Mouse (Mus musculus) intestine, embryonic 14.5 days (tissue): ENCODE data around the gene Sub1. TPM values are rescaled to one million over a fixed set of nuclear protein-coding genes. Genes with fewer than 3 reads are reported as not detected.

Source experiments
- ATAC-seq: fragments of 200-750 bp; cut with Nextera tagmentation; replicated peaks from 2 replicates; pipeline ENCODE4 v1.8.0; 2017; ENCODE audit warnings: low read depth, moderate number of reproducible peaks, moderate TSS enrichment, moderate library complexity; ENCODE audit not compliant: low FRiP score, low TSS enrichment
- DNase-seq: peaks from one replicate; pipeline ENCODE4 v3.0.0-alpha.2; 2018; ENCODE audit warnings: low spot score
- H3K27ac ChIP-seq: fragments of 300-500 bp; sonication (generic); 2 replicates; pipeline ENCODE4 v1.5.1; 2014; ENCODE audit warnings: low read depth, mild to moderate bottlenecking, control low read depth
- H3K27me3 ChIP-seq: fragments of 300-500 bp; sonication (generic); replicated peaks from 2 replicates; pipeline ENCODE4 v1.6.1; 2014; ENCODE audit warnings: low read length, control low read depth; ENCODE audit not compliant: control insufficient read depth, insufficient read depth
- H3K36me3 ChIP-seq: fragments of 300-500 bp; sonication (generic); 2 replicates; pipeline ENCODE4 v1.6.1; 2014; ENCODE audit warnings: low read length, control low read depth; ENCODE audit not compliant: control insufficient read depth, insufficient read depth
- H3K4me1 ChIP-seq: fragments of 300-500 bp; sonication (generic); replicated peaks from 2 replicates; pipeline ENCODE4 v1.6.1; 2014; ENCODE audit warnings: low read length, control low read depth, mixed read lengths; ENCODE audit not compliant: control insufficient read depth, insufficient read depth
- H3K4me2 ChIP-seq: fragments of 300-500 bp; sonication (generic); 2 replicates; pipeline ENCODE4 v1.6.1; 2014; ENCODE audit warnings: low read length
- H3K4me3 ChIP-seq: fragments of 300-500 bp; sonication (generic); 2 replicates; pipeline ENCODE4 v1.5.1; 2014; ENCODE audit warnings: low read depth, low read length, control low read depth, mixed read lengths
- H3K9ac ChIP-seq: fragments of 300-500 bp; sonication (generic); 2 replicates; pipeline ENCODE4 v1.6.1; 2014; ENCODE audit warnings: mild to moderate bottlenecking, low read length
- H3K9me3 ChIP-seq: fragments of 300-500 bp; sonication (generic); 2 replicates; pipeline ENCODE4 v1.6.1; 2016; ENCODE audit warnings: low read length, control low read depth; ENCODE audit not compliant: control insufficient read depth
- WGBS: fragments of 180-500 bp; shearing (Covaris S2); extraction: QIAGEN DNeasy Blood & Tissue Kit; methylation state at CpG from one replicate; pipeline ENCODE4 v1.1.7; 2014; 5-methylcytosine and 5-hydroxymethylcytosine counted together
- polyA plus RNA-seq: library from polyadenylated mRNA; unstranded; fragments of >200 nt; fragmentation: Nextera tagmentation; extraction: Ambion mirVana; gene quantifications from 2 replicates; pipeline ENCODE4 v1.2.1, GENCODE M21; 2014

The Sub1 gene
- polyA plus RNA-seq, 1 experiment from 2014 or later, result 716 TPM

DNA sequence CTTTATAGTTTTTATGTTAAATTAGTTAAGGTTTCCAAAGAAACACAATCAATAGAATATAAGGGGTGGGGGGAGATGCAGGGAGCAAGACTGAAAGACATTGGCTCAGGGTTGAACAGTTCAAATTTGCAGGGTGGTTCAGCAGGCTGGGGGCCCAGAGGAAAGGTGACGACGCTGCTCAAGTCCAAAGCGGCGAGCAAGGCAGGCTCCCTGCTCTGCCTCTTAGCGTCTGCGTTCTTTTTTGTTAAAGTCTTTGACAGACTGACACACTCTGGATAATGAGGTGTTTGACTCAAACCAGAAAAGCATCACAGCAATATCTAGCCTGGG is 21.6 kb upstream of the Sub1 start:
- Histone ChIP-seq H3K27me3 (no peaks in the 10 kb centered on the region), H3K4me2 (no peak overlapping the region), H3K36me3 (no peaks in the 10 kb centered on the region), H3K9ac (no peak overlapping the region), H3K9me3 (no peaks in the 10 kb centered on the region), H3K4me1 (no peaks in the 10 kb centered on the region), H3K27ac (no peak overlapping the region), H3K4me3 (no peak overlapping the region)
- WGBS, result 68% methylated on average over 6 of the region's 6 CpGs
- ATAC-seq, result no peak
- no peak for DNase-seq

DNA sequence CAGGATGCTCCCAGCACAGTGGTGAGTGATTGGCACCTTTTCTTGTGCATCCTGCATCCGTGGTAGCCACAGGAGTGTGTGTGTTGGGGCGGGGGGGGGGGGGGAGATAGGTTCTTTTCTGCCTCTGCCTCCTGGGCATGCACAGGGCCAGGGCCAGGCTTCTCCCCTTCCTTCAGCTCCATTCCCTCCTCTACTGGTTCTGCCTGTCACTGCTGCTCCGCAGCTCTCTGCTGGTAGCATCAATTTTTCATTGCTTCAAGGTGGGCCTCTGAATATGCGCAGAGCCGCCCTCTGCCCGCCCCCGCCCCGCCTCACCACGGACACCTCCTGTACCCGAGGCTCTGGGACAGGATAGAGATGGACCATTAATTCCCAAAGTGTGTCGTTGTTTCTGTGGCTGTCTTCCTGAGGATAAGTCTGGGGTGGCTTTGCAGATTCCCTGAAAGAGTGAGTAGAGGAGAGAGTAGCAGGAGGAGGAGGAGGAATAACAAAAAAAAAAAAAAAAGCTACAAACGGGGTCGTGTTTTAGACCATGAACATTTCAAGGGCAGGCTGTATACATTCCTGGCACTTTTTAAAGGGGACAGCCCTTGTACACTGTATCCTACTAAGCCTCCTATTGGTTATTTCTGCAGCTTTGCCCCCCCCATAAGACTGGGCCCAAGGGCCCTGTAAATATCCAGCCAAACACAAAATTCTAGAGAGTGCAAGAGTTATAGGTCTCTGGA is 21.1 kb upstream of the Sub1 start:
- no peak overlapping the region for H3K27ac ChIP-seq
- H3K9ac ChIP-seq, result no peak overlapping the region
- 27% methylated on average over 13 of the region's 13 CpGs for WGBS
- no peaks in the 10 kb centered on the region for H3K4me1 ChIP-seq
- DNase-seq, result no peak
- no peaks in the 10 kb centered on the region for H3K36me3 ChIP-seq
- H3K9me3 ChIP-seq, result no peaks in the 10 kb centered on the region
- no peaks in the 10 kb centered on the region for H3K27me3 ChIP-seq
- no peak for ATAC-seq
- no peak overlapping the region for H3K4me3 ChIP-seq
- no peak overlapping the region; the same call in 1 of the 2 replicates for H3K4me2 ChIP-seq

DNA sequence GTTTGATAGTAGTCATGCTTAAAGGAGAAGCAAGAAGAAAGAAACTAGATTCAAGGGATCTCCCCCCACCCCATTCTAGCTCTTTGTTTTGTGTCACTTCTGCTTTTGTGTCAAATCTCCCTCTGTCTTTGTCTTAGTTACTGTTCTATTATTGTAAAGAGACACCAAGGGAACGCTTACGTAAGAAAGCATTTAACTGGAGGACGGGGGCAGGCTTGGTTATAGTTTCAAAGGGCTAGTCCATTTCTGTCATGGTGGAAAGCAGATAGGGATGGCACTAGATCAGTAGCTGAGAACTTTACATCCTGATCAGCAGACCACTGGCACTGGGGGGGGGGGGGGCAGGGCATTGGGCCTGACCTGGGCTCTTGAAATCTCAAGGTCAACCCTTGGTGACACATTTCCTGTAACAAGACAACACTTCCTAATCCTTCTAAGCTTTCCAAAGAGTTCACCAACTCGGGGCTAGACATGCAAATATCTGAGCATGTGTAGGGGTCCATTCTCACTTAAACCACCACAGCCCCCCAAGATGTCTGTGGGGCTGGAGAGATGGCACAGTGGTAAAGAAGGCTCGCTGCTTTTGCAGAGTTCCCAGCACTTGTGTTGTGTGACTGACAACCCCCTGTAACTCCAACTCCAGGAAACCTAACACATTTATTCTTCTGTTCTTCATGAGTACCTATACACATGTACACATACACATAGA is 17.6 kb upstream of the Sub1 start:
- H3K9ac ChIP-seq, result no peak overlapping the region
- no peaks in the 10 kb centered on the region for H3K27me3 ChIP-seq
- H3K9me3 ChIP-seq, result no peaks in the 10 kb centered on the region
- peaks cover 5% of the 10 kb centered on the region; the same call in 1 of the 2 replicates for H3K4me1 ChIP-seq
- H3K4me2 ChIP-seq, result no peak overlapping the region
- no peak overlapping the region for H3K4me3 ChIP-seq
- 82% methylated on average over 5 of the region's 5 CpGs for WGBS
- ATAC-seq, result no peak
- H3K27ac ChIP-seq, result no peak overlapping the region
- H3K36me3 ChIP-seq, result no peaks in the 10 kb centered on the region
- no peak for DNase-seq

DNA sequence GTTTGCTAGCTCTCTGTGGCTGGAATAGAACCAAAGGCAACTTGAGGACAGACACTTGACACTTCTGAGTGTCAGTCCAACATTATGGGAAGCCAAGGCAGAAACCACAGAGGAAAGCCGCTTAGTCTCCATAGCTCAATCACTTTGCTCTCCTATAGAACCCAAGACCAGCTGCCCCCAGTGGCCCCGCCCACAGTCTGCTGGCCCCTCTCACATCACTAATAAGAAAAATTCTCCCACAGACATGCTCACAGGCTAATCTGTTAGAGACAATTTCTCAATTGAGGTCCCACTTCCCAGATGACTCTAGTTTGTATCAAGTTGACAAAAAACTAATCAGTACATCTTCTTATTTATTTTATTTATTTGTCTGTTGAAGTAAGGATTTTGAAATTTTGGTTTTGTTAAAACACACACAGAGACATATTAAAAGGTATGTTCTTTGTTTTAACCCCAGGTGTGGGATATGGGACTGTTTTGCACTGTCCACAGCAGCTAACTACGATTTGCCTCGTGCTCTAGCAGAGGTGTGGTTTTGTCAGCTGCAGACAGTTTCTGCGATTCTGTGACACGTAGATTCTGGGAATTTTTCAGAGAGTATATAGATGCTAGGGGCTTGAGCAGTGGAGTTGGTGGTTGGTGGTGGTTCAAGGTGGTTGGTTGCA is 16.9 kb upstream of the Sub1 start:
- Histone ChIP-seq H3K27me3 (no peaks in the 10 kb centered on the region), H3K27ac (no peak overlapping the region), H3K4me3 (no peak overlapping the region), H3K4me2 (no peak overlapping the region), H3K9me3 (no peaks in the 10 kb centered on the region), H3K9ac (no peak overlapping the region), H3K36me3 (no peaks in the 10 kb centered on the region), H3K4me1 (peaks cover 5% of the 10 kb centered on the region; the same call in 1 of the 2 replicates)
- ATAC-seq, result no peak
- DNase-seq, result no peak
- WGBS, result 72% methylated on average over 6 of the region's 6 CpGs

DNA sequence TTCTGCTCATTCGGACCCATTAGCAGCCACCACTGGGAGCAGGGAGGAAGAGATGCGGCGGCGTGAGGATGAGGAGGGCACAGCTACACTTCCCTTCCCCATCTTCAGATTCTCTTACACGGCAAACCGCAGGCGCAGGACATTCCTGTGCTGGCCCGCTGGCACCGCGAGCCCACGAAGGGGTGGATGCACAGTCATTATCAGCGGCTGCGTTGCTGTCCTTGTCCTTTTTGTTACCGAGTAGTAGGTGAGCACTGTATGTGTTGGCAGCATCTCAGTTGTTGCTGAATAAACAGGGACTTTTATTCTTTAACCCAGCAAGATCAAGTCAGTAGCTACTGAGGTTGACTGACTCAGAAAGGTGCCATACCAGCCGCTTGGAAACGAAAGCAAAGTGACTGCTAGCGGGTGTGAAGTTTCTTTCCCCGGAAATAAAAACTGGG is 13.8 kb upstream of the Sub1 start:
- 35% methylated on average over 18 of the region's 18 CpGs for WGBS
- H3K9ac ChIP-seq, result peak overlapping the region; percentile 17; the same call in 1 of the 2 replicates

DNA sequence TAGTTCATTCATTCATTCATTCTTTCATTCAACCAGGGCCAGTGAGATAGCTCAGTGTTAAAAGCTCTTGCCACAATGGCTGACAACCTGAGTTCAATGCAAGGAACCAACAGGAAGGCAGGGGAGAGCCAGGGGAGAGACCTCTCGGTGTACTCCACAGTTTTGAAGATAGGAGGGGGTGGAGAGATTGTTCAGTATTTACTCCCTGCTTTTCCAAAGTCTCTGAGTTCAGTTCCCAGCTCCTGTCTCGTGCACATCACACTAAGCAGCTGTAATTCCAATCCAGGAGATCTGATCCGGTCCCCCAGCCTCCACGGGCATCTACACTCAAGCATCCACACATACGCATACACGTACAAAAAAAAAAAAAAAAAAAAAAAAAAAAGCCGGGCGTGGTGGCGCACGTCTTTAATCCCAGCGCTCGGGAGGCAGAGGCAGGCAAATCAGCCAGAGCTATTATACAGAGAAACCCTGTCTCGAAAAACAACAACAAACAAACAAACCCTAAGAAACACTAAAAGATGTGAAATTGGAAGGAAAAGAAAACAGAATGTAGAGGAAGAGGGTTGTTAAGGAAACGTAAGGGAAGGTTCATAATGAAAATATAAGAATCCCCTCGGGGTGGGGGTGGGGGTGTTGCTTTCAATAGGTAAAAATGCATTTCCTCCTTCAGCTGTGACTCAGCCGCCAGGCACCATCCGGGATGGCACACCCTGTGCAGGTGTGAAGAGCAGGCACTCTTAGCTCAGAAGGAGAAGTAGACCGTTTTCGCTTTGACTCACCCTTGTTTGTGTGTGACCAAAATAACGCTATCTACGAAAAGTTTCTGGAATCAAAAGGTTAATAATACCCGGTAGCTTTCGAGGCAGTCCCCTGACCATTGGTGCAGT is 13.2 kb upstream of the Sub1 start:
- Histone ChIP-seq H3K27ac (no peak overlapping the region), H3K4me1 (peaks cover 5% of the 10 kb centered on the region; the same call in 1 of the 2 replicates), H3K9me3 (no peaks in the 10 kb centered on the region), H3K27me3 (no peaks in the 10 kb centered on the region), H3K4me3 (peak overlapping the region; percentile 21), H3K9ac (peak overlapping the region; percentile 17; the same call in 1 of the 2 replicates), H3K4me2 (peak overlapping the region; percentile 56), H3K36me3 (no peaks in the 10 kb centered on the region)
- 54% methylated on average over 23 of the region's 23 CpGs for WGBS
- DNase-seq (no peak), ATAC-seq (no peak)

More for the DNA sequence above, 13.8 kb upstream of the Sub1 start:
- ATAC-seq (no peak), DNase-seq (peak; percentile 55)
- Histone ChIP-seq H3K9me3 (no peaks in the 10 kb centered on the region), H3K27ac (no peak overlapping the region), H3K4me3 (peak overlapping the region; percentile 21), H3K36me3 (no peaks in the 10 kb centered on the region), H3K4me1 (peaks cover 5% of the 10 kb centered on the region; the same call in 1 of the 2 replicates), H3K4me2 (peak overlapping the region; percentile 56), H3K27me3 (no peaks in the 10 kb centered on the region)

DNA sequence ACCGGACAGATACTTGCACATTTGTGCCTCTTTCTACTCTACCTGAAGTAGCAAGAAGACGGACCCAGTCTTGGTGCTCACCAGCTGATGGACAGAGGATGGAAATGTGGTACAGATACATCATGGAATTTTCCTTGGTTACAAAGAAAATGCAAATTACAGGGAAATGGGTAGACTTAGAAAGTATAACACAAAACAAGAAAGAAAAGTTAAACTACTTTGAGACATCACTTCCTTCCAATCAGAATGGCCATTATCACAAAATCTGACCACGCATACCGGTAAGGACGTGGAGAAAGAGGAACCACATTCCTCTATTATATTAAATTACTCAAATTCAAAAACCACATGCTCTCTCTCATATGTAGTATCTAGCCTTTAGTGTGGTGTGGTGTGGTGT is 12.1 kb upstream of the Sub1 start:
- H3K9me3 ChIP-seq, result no peaks in the 10 kb centered on the region
- no peak overlapping the region for H3K4me3 ChIP-seq
- no peaks in the 10 kb centered on the region for H3K27me3 ChIP-seq
- no peak for ATAC-seq
- no peak overlapping the region for H3K9ac ChIP-seq
- no peak overlapping the region for H3K4me2 ChIP-seq
- no peak for DNase-seq
- H3K36me3 ChIP-seq, result no peaks in the 10 kb centered on the region
- no peak overlapping the region for H3K27ac ChIP-seq
- H3K4me1 ChIP-seq, result peaks cover 5% of the 10 kb centered on the region; the same call in 1 of the 2 replicates
- WGBS, result 93% methylated on average over 5 of the region's 5 CpGs
